Mouse (Mus musculus) erythroblast, embryonic 14.5 days (primary cell): ENCODE data around the gene Fam129c.

Experiments used
- GATA1 ChIP-seq: IDR thresholded peaks from 2 replicates; pipeline ENCODE4 v1.6.1; 2012; ENCODE audit warnings: low read length, inconsistent platforms, mixed read lengths
- TAL1 ChIP-seq: IDR thresholded peaks from 3 replicates; pipeline ENCODE4 v1.6.1; 2012; ENCODE audit warnings: low read length, inconsistent platforms, mixed read lengths

DNA sequence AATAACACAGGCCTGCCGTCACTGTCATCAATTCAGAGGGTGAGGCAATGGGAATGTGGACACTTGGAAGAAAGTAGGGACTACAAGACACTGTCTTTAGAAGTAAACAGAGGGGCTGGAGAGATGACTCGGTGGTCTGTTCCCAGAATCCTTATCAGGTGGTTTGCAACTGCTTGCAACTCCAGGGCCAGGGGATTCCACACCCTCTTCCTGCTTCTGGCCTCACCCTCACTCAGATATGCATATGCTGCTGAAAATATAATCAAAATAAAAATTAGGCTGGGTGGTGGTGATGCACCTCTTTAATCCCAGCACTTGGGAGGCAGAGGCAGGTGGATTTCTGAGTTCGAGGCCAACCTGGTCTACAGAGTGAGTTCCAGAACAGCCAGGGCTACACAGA, 37.4 kb upstream of the Fam129c start:
- TF ChIP-seq TAL1, result no peak
- TF ChIP-seq GATA1, result no peak
